Mouse (Mus musculus): ENCODE results near the gene Mrtfa. TPM values are rescaled to one million over a fixed set of nuclear protein-coding genes. Genes with fewer than 3 reads are reported as not detected.

Mrtfa gene
- polyA plus RNA-seq, 1 experiment, result 42.8 TPM

DNA sequence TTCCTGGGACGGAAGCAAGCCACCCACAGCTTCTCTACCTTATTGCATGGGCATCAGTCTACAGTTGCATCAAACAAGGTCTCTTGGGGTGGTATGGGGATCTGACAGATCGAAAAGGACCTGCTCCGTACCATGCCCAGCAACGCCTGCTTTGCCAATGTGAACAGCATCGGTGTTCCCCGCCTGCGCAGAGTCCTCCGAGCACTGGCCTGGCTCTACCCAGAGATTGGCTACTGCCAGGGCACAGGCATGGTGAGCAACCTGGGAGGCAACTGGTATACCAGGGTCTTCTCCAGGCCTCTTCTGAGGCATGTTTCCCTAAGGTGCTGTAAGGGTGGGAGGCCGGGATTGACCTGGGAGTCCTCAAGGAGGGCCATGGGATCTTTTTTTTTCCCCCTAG lies 183.2 kb downstream of the Mrtfa start:
- TF ChIP-seq CTCF (IDR thresholded peaks at IDR 0.05; ENCODE audit: borderline replicate concordance, extremely low read depth, insufficient read depth, insufficient read length), result no peak
- no peak for TF ChIP-seq POLR2A (IDR thresholded peaks at IDR 0.05; ENCODE audit: borderline replicate concordance, extremely low read depth, insufficient read depth, insufficient read length, poor library complexity, severe bottlenecking)
- DNase-seq (ENCODE audit: low read depth), result no peak

DNA sequence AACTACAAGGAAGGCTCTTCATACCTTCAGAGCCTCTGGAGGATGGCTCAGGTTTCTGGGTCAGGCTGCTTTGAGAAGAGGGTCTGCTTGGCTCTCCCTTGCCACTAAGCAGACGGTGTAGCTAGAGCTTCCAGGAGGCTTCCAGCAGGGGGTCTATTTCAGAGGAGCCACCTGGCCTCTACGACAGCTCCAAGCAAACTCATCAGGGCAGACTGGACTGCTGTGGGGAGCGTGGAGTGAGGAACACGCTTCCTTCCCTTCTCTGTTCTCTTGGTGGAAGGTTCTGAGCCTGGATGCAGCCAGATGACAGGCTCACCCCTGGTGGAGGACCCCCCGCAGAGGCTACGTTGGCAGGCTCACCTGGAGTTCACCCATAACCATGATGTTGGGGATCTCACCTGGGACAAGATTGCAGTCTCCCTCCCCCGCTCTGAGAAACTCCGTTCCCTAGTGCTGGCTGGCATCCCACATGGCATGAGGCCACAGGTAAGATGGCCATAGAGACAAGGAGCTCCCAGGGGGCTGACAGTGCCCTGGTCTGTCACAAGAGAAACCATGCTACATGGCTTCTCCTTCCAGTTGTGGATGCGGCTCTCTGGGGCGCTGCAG lies 184.3 kb downstream of the Mrtfa start:
- TF ChIP-seq POLR2A (IDR thresholded peaks at IDR 0.05; ENCODE audit: borderline replicate concordance, extremely low read depth, insufficient read depth, insufficient read length, poor library complexity, severe bottlenecking), result no peak
- TF ChIP-seq CTCF (IDR thresholded peaks at IDR 0.05; ENCODE audit: borderline replicate concordance, extremely low read depth, insufficient read depth, insufficient read length), result no peak
- DNase-seq (ENCODE audit: low read depth), result no peak

DNA sequence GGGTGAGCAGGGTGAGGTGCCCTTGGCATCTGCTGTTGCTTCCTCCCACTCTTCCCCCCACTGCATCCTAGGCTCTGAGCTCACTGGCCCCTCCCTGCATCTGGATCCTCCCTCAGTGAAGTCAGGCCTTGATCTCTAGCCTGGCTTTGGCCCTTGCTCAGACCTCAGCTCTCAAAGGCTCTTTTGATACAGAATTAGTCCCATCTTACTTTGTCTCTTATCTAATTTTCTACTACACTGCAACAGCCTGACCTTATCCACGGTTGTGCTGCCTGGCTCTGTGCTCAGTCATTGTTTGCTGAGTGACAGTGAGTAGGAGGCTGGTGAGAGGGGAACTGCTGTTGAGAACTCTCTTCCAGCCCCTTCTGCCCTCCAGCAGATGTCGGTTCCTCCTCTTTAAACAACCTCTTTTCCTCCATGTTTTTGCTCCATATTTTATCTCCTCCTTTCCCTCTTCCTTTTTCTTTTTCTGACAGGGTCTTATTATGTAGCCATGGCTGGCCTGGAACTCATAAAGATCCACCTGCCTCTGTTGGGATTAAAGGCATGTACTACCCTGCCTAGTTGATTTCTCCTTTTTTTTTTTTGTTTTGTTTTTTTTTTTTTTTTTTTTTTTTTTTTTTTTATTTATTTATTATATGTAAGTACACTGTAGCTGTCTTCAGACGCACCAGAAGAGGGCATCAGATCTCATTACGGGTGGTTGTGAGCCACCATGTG lies 190.0 kb downstream of the Mrtfa start:
- TF ChIP-seq CTCF (IDR thresholded peaks at IDR 0.05; ENCODE audit: borderline replicate concordance, extremely low read depth, insufficient read depth, insufficient read length) (no peak), POLR2A (IDR thresholded peaks at IDR 0.05; ENCODE audit: borderline replicate concordance, extremely low read depth, insufficient read depth, insufficient read length, poor library complexity, severe bottlenecking) (no peak)
- no peak for DNase-seq (ENCODE audit: low read depth)

DNA sequence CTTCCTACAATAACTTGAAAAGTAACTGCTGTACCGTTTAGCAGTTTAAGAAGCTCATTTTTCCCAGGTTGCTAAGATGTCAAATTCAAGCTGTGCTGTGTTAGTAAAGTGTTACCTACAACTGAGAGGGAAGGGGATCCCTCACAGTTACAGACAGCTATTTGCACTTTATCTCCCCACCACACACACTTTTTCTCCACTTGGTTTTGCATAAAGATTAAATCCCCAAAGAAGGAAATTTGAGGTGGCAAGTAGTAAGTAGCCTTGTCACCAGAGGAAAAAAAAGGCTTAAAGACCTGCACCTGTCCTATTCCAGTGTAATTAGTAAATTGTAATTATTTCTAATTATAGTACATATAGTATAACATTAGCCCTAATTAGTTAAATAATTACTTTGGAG lies 193.5 kb downstream of the Mrtfa start:
- DNase-seq (ENCODE audit: low read depth), result no peak
- TF ChIP-seq POLR2A (IDR thresholded peaks at IDR 0.05; ENCODE audit: borderline replicate concordance, extremely low read depth, insufficient read depth, insufficient read length, poor library complexity, severe bottlenecking) (no peak), CTCF (IDR thresholded peaks at IDR 0.05; ENCODE audit: borderline replicate concordance, extremely low read depth, insufficient read depth, insufficient read length) (no peak)

GRCm38 (mm10) chr15:80996090-80996835 lies 194.3 kb downstream of the Mrtfa start:
- TF ChIP-seq CTCF (IDR thresholded peaks at IDR 0.05; ENCODE audit: borderline replicate concordance, extremely low read depth, insufficient read depth, insufficient read length) (no peak), POLR2A (IDR thresholded peaks at IDR 0.05; ENCODE audit: borderline replicate concordance, extremely low read depth, insufficient read depth, insufficient read length, poor library complexity, severe bottlenecking) (no peak)
- no peak for DNase-seq (ENCODE audit: low read depth)

GRCm38 (mm10) chr15:80994959-80995358 lies 195.6 kb downstream of the Mrtfa start:
- no peak for DNase-seq (ENCODE audit: low read depth)
- TF ChIP-seq CTCF (IDR thresholded peaks at IDR 0.05; ENCODE audit: borderline replicate concordance, extremely low read depth, insufficient read depth, insufficient read length) (no peak), POLR2A (IDR thresholded peaks at IDR 0.05; ENCODE audit: borderline replicate concordance, extremely low read depth, insufficient read depth, insufficient read length, poor library complexity, severe bottlenecking) (no peak)

DNA sequence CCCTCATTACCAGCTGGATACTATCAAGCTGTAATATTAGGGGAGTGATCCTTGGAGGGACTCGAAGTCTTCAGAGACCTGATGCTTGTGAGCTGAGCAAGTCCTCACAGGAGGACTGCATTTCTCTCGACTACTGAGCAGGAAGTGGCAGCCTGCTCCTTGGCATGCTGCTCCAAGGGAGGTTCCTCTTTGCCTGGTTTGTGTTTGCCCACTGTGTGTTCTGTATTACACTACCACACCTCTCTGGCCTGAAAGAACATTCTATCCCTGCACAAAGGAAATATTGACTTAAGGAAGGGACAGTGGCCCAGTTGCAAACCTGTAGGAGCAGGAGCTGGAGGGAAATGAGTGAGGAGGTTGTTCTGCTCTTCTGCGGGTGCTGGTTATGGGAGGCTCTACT lies 200.8 kb downstream of the Mrtfa start:
- TF ChIP-seq POLR2A (IDR thresholded peaks at IDR 0.05; ENCODE audit: borderline replicate concordance, extremely low read depth, insufficient read depth, insufficient read length, poor library complexity, severe bottlenecking) (no peak), CTCF (IDR thresholded peaks at IDR 0.05; ENCODE audit: borderline replicate concordance, extremely low read depth, insufficient read depth, insufficient read length) (no peak)
- DNase-seq (ENCODE audit: low read depth), result no peak

GRCm38 (mm10) chr15:80988331-80988730 lies 202.2 kb downstream of the Mrtfa start:
- TF ChIP-seq CTCF (IDR thresholded peaks at IDR 0.05; ENCODE audit: borderline replicate concordance, extremely low read depth, insufficient read depth, insufficient read length), result no peak
- TF ChIP-seq POLR2A (IDR thresholded peaks at IDR 0.05; ENCODE audit: borderline replicate concordance, extremely low read depth, insufficient read depth, insufficient read length, poor library complexity, severe bottlenecking), result no peak
- no peak for DNase-seq (ENCODE audit: low read depth)

GRCm38 (mm10) chr15:80983264-80983663 lies 207.3 kb downstream of the Mrtfa start:
- DNase-seq (ENCODE audit: low read depth), result no peak
- TF ChIP-seq POLR2A (IDR thresholded peaks at IDR 0.05; ENCODE audit: borderline replicate concordance, extremely low read depth, insufficient read depth, insufficient read length, poor library complexity, severe bottlenecking), result no peak
- TF ChIP-seq CTCF (IDR thresholded peaks at IDR 0.05; ENCODE audit: borderline replicate concordance, extremely low read depth, insufficient read depth, insufficient read length), result no peak

DNA sequence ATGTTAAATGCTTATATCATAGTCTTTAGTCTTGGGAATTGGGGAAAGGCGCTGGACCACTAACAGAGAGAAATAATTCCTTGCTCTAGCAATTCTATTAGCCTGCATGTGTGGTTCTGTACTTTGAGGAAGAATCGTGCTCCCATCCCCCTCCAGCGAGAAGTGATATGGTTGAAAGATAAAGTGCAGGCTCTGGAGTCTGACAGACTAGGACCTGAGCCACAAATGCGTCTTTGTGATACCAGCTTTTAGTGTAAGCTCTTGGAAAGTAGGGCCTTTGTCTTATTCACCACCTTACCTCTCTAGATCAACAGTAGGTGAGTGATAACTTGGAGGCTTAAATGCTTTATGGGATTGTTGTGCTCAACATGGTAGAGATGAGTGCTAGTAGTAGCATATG lies 209.4 kb downstream of the Mrtfa start:
- DNase-seq (ENCODE audit: low read depth), result no peak
- TF ChIP-seq CTCF (IDR thresholded peaks at IDR 0.05; ENCODE audit: borderline replicate concordance, extremely low read depth, insufficient read depth, insufficient read length), result no peak
- TF ChIP-seq POLR2A (IDR thresholded peaks at IDR 0.05; ENCODE audit: borderline replicate concordance, extremely low read depth, insufficient read depth, insufficient read length, poor library complexity, severe bottlenecking), result no peak

DNA sequence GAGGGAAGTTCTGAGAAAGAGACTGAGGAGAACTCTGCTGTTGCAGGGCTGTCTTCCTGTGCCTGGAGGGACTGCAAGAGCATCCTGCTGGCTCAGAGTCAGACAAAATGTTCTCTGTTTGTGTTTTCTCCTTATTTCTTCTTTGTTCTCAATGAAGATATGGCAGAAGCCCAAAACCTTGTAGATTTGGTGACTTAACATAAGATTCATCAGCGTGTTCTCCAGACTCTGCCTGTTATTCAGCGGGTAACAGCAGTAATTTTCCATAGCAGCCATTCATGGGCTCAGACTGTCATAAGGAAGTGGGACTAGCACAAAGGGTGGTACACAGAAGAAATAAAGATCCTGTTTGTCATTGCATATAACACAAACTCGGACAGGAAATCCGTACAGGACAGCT lies 210.9 kb downstream of the Mrtfa start:
- TF ChIP-seq CTCF (IDR thresholded peaks at IDR 0.05; ENCODE audit: borderline replicate concordance, extremely low read depth, insufficient read depth, insufficient read length), result no peak
- no peak for DNase-seq (ENCODE audit: low read depth)
